Mouse (Mus musculus) myocyte (in vitro differentiated cells): ENCODE measurements around the gene Foxi3. TPM values are rescaled to one million over a fixed set of nuclear protein-coding genes. Genes with fewer than 3 reads are reported as not detected.

Experiments
- H3K27me3 ChIP-seq: one replicate; pipeline ENCODE4 v1.6.1; 2011; ENCODE audit not compliant: control insufficient read depth, insufficient read depth, insufficient read length
- H3K36me3 ChIP-seq: one replicate; pipeline ENCODE4 v1.6.1; 2011; ENCODE audit not compliant: control insufficient read depth, insufficient read depth
- H3K4me2 ChIP-seq: one replicate; pipeline ENCODE4 v1.6.1; 2011; ENCODE audit warnings: low read depth, control low read depth
- H3K4me3 ChIP-seq: one replicate; pipeline ENCODE4 v1.5.1; 2011; ENCODE audit warnings: mild to moderate bottlenecking, control low read depth, moderate library complexity
- H3K79me2 ChIP-seq: one replicate; pipeline ENCODE4 v1.6.1; 2011; ENCODE audit not compliant: control insufficient read depth, insufficient read depth
- H3ac ChIP-seq: one replicate; pipeline ENCODE4 v1.6.1; 2011; ENCODE audit not compliant: control insufficient read depth, insufficient read length
- CEBPB ChIP-seq: IDR thresholded peaks from 2 replicates; pipeline ENCODE4 v1.6.1; 2011; ENCODE audit warnings: mild to moderate bottlenecking, moderate library complexity; ENCODE audit not compliant: poor library complexity, insufficient read depth, severe bottlenecking
- E2F4 ChIP-seq: IDR thresholded peaks from one replicate; pipeline ENCODE4 v1.6.1; 2011; ENCODE audit warnings: mild to moderate bottlenecking, control low read depth, moderate library complexity; ENCODE audit not compliant: insufficient read depth
- MAX ChIP-seq: IDR thresholded peaks from one replicate; pipeline ENCODE4 v1.6.1; 2011; ENCODE audit warnings: low read depth, mild to moderate bottlenecking, control low read depth
- MYOD1 ChIP-seq, 3 experiments: IDR thresholded peaks; one replicate each; pipeline ENCODE4 v1.6.1; 2011; ENCODE audit warnings: control low read depth in 2 of 3, low read depth in 2 of 3, mild to moderate bottlenecking in 2 of 3, moderate library complexity in 1 of 3; ENCODE audit not compliant: insufficient read length in 2 of 3, control insufficient read depth in 1 of 3
- MYOG ChIP-seq, 3 experiments: IDR thresholded peaks; one replicate each; pipeline ENCODE4 v1.6.1; 2011; ENCODE audit warnings: control low read depth in 2 of 3, low read depth in 2 of 3, mild to moderate bottlenecking in 2 of 3; ENCODE audit not compliant: insufficient read length in 2 of 3, control insufficient read depth in 1 of 3, insufficient read depth in 1 of 3
- POLR2A ChIP-seq: IDR thresholded peaks from one replicate; pipeline ENCODE4 v1.6.1; 2011; ENCODE audit warnings: low read depth, mild to moderate bottlenecking, control low read depth, moderate library complexity; ENCODE audit not compliant: insufficient read length
- POLR2AphosphoS2 ChIP-seq: IDR thresholded peaks from one replicate; pipeline ENCODE4 v1.6.1; 2011; ENCODE audit warnings: low read depth, control low read depth; ENCODE audit not compliant: insufficient read length
- REST ChIP-seq: IDR thresholded peaks from one replicate; pipeline ENCODE4 v1.6.1; 2011; ENCODE audit warnings: mild to moderate bottlenecking, control low read depth, moderate library complexity; ENCODE audit not compliant: insufficient read depth, insufficient read length
- SRF ChIP-seq: IDR thresholded peaks from one replicate; pipeline ENCODE4 v1.6.1; 2011; ENCODE audit warnings: low read depth; ENCODE audit not compliant: control insufficient read depth, insufficient read length
- TCF12 ChIP-seq: IDR thresholded peaks from one replicate; pipeline ENCODE4 v1.6.1; 2011; ENCODE audit warnings: mild to moderate bottlenecking, control low read depth; ENCODE audit not compliant: poor library complexity, insufficient read depth, severe bottlenecking
- TCF3 ChIP-seq: IDR thresholded peaks from one replicate; pipeline ENCODE4 v1.6.1; 2011; ENCODE audit warnings: low read depth, control low read depth; ENCODE audit not compliant: insufficient read length
- USF1 ChIP-seq: IDR thresholded peaks from one replicate; pipeline ENCODE4 v1.6.1; 2011; ENCODE audit warnings: low read depth, mild to moderate bottlenecking, control low read depth, moderate library complexity
- polyA plus RNA-seq: library from polyadenylated mRNA; unstranded; fragments of >200 nt; fragmentation: generic; extraction: Trizol; gene quantifications from one replicate; pipeline ENCODE4 v1.2.1, GENCODE M21; 2012; ENCODE audit warnings: missing spikeins

Foxi3 gene
- polyA plus RNA-seq, 1 experiment, result not detected

GRCm38 (mm10) chr6:70955291-70955800 is 985 bp upstream of the Foxi3 start:
- Histone ChIP-seq H3K79me2 (no peaks in the 10 kb centered on the region), H3K36me3 (no peaks in the 10 kb centered on the region), H3K4me3 (no peak overlapping the region), H3K27me3 (peaks cover 23% of the 10 kb centered on the region), H3K4me2 (no peak overlapping the region), H3ac (no peak overlapping the region)
- TF ChIP-seq SRF, result no peak
- TF ChIP-seq REST, result no peak
- no peak for TF ChIP-seq POLR2A
- no peak for TF ChIP-seq MYOG (IDR thresholded peaks at IDR 0.05; ENCODE audit: control insufficient read depth in 1 of 3, insufficient read depth in 1 of 3, insufficient read length in 2 of 3, low read depth in 2 of 3)
- no peak for TF ChIP-seq TCF3
- TF ChIP-seq POLR2AphosphoS2, result no peak
- no peak for TF ChIP-seq TCF12
- no peak for TF ChIP-seq MYOD1 (IDR thresholded peaks at IDR 0.05; ENCODE audit: control insufficient read depth in 1 of 3, insufficient read length in 2 of 3, low read depth in 2 of 3)
- no peak for TF ChIP-seq MAX
- no peak for TF ChIP-seq USF1
- no peak for TF ChIP-seq E2F4
- no peak for TF ChIP-seq CEBPB

GRCm38 (mm10) chr6:70955841-70956240 is 490 bp upstream of the Foxi3 start:
- Histone ChIP-seq H3K36me3 (no peaks in the 10 kb centered on the region), H3K79me2 (no peaks in the 10 kb centered on the region), H3ac (no peak overlapping the region), H3K27me3 (peaks cover 23% of the 10 kb centered on the region), H3K4me3 (no peak overlapping the region), H3K4me2 (no peak overlapping the region)
- TF ChIP-seq TCF3 (no peak), CEBPB (no peak), E2F4 (no peak), MYOD1 (IDR thresholded peaks at IDR 0.05; ENCODE audit: control insufficient read depth in 1 of 3, insufficient read length in 2 of 3, low read depth in 2 of 3) (no peak), REST (no peak), POLR2AphosphoS2 (no peak), POLR2A (no peak), MAX (no peak), MYOG (IDR thresholded peaks at IDR 0.05; ENCODE audit: control insufficient read depth in 1 of 3, insufficient read depth in 1 of 3, insufficient read length in 2 of 3, low read depth in 2 of 3) (no peak), USF1 (no peak), SRF (no peak), TCF12 (no peak)

GRCm38 (mm10) chr6:70956936-70957335 is 605 bp downstream of the Foxi3 start:
- H3K27me3 ChIP-seq, result peaks cover 23% of the 10 kb centered on the region
- H3K4me2 ChIP-seq, result no peak overlapping the region

GRCm38 (mm10) chr6:70957341-70957940 is 1.1 kb downstream of the Foxi3 start:
- Histone ChIP-seq H3K27me3 (peaks cover 23% of the 10 kb centered on the region), H3K79me2 (no peaks in the 10 kb centered on the region), H3ac (no peak overlapping the region), H3K4me2 (no peak overlapping the region), H3K4me3 (no peak overlapping the region), H3K36me3 (no peaks in the 10 kb centered on the region)
- TF ChIP-seq USF1 (no peak), POLR2AphosphoS2 (no peak), TCF3 (no peak), REST (no peak)

More at GRCm38 (mm10) chr6:70956936-70957335, 605 bp downstream of the Foxi3 start:
- no peaks in the 10 kb centered on the region for H3K36me3 ChIP-seq
- H3ac ChIP-seq, result no peak overlapping the region
- H3K79me2 ChIP-seq, result no peaks in the 10 kb centered on the region
- TF ChIP-seq SRF, result no peak
- no peak for TF ChIP-seq TCF12
- no peak for TF ChIP-seq TCF3
- TF ChIP-seq USF1, result no peak
- no peak for TF ChIP-seq POLR2AphosphoS2
- no peak for TF ChIP-seq MYOD1 (IDR thresholded peaks at IDR 0.05; ENCODE audit: control insufficient read depth in 1 of 3, insufficient read length in 2 of 3, low read depth in 2 of 3)
- no peak for TF ChIP-seq MAX
- no peak for TF ChIP-seq REST
- TF ChIP-seq CEBPB, result no peak
- no peak for TF ChIP-seq E2F4
- no peak for TF ChIP-seq POLR2A
- no peak for TF ChIP-seq MYOG (IDR thresholded peaks at IDR 0.05; ENCODE audit: control insufficient read depth in 1 of 3, insufficient read depth in 1 of 3, insufficient read length in 2 of 3, low read depth in 2 of 3)
- H3K4me3 ChIP-seq, result no peak overlapping the region

GRCm38 (mm10) chr6:70964116-70964830 is 7.9 kb downstream of the Foxi3 start:
- H3K36me3 ChIP-seq, result no peaks in the 10 kb centered on the region
- TF ChIP-seq POLR2AphosphoS2, result no peak
- TF ChIP-seq POLR2A, result no peak
- TF ChIP-seq E2F4, result no peak
- TF ChIP-seq SRF, result no peak
- TF ChIP-seq CEBPB, result no peak
- TF ChIP-seq MYOD1 (IDR thresholded peaks at IDR 0.05; ENCODE audit: control insufficient read depth in 1 of 3, insufficient read length in 2 of 3, low read depth in 2 of 3), result no peak
- H3K4me3 ChIP-seq, result no peak overlapping the region
- H3K4me2 ChIP-seq, result no peak overlapping the region
- no peak overlapping the region for H3ac ChIP-seq
- no peaks in the 10 kb centered on the region for H3K79me2 ChIP-seq
- peaks cover 41% of the 10 kb centered on the region for H3K27me3 ChIP-seq
